Mouse (Mus musculus): Measurements from ENCODE around the gene Lrmda. TPM values are rescaled to one million over a fixed set of nuclear protein-coding genes. Genes with fewer than 3 reads are reported as not detected.
A peak's percentile ranks its signal among the peaks of the same experiment; 100 is the strongest.

Gene Lrmda
- polyA plus RNA-seq (2014; fragmentation: Nextera tagmentation; extraction: Ambion mirVana), result 0.20 and 0.91 TPM in 2 replicates

DNA sequence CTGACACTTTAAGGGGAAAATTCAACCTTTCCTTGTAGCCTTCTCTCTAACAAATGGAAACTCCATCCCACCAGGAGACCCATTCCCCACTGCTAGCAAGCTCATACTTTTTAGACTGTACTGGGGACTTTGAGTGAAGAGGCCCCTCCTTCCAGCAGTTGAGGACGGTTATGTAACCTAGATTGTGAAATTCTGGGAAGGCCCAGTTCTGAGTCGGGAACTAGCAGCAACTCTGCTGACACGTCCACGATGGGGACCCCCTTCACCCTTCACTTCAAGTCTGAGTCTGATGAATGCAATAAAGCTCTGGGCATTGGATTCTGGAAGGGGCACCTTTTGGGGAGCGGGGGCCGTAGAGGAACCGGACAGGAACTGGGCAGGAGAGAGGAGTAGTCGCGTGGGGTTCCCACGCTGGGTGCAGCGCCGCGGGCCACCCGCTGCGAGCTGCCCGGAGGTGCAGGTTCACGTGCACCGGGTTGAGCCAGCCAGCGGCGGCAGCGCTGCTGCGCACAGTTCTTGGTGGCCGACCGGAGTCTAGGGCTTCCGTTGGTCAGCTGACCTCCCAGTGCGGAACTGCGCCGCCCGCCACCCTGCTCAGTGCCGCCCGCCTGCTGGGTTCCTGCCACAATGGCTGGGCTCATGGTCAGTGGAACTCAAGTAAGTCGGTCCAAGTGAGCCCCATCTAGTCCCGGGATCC is at the start of gene Lrmda:
Gene Lrmda, plus strand, starts transcription at position 461 of the 697 bp plus-strand sequence.
- Histone ChIP-seq H3K36me3 (ENCODE audit: control insufficient read depth, insufficient read depth, low read length) (no peaks in the 10 kb centered on the region), H3K9me3 (ENCODE audit: control insufficient read depth, low read length) (no peaks in the 10 kb centered on the region), H3K27ac (ENCODE audit: low read depth, low read length) (no peak within 1 kb of the TSS), H3K27me3 (ENCODE audit: control insufficient read depth, insufficient read depth, low read length) (peaks cover 3% of the 10 kb centered on the region), H3K4me3 (ENCODE audit: low read depth, low read length) (peak within 1 kb of the TSS; percentile 23), H3K4me2 (replicated peaks; ENCODE audit: low read depth, low read length) (peak within 1 kb of the TSS; percentile 52), H3K4me1 (replicated peaks; ENCODE audit: control insufficient read depth, insufficient read depth, low read length) (peaks cover 5% of the 10 kb centered on the region; the same call in 1 of the 2 replicates), H3K9ac (ENCODE audit: low read depth, low read length) (no peak within 1 kb of the TSS)
- ATAC-seq (ENCODE audit: low FRiP score) (peak; percentile 63; the same call in 1 of the 2 replicates), DNase-seq (ENCODE audit: low spot score) (peak; percentile 60)
- 4% methylated on average over 29 of the region's 33 CpGs for WGBS

GRCm38 (mm10) chr14:21981462-21981861 is 38.0 kb upstream of the Lrmda start:
- DNase-seq (ENCODE audit: low spot score), result peak; percentile 91
- Histone ChIP-seq H3K36me3 (ENCODE audit: control insufficient read depth, insufficient read depth, low read length) (0 out of 2 replicates have a peak, but pooled peaks cover 4% of the 10 kb centered on the region), H3K4me3 (ENCODE audit: low read depth, low read length) (peak overlapping the region; percentile 10; the same call in 1 of the 2 replicates), H3K9me3 (ENCODE audit: control insufficient read depth, low read length) (no peaks in the 10 kb centered on the region), H3K27ac (ENCODE audit: low read depth, low read length) (0 out of 2 replicates have a peak overlapping the region, but pooled peaks have one; percentile 14), H3K27me3 (ENCODE audit: control insufficient read depth, insufficient read depth, low read length) (0 out of 2 replicates have a peak, but pooled peaks cover 3% of the 10 kb centered on the region), H3K4me1 (replicated peaks; ENCODE audit: control insufficient read depth, insufficient read depth, low read length) (no peaks in the 10 kb centered on the region; the same call in 1 of the 2 replicates), H3K4me2 (replicated peaks; ENCODE audit: low read depth, low read length) (peak overlapping the region; percentile 27; the same call in 1 of the 2 replicates), H3K9ac (ENCODE audit: low read depth, low read length) (no peak overlapping the region)
- WGBS, result under 1% methylated on average over 19 of the region's 22 CpGs
- peak; percentile 84 for ATAC-seq (ENCODE audit: low FRiP score)

- Histone ChIP-seq H3K4me2 (replicated peaks; ENCODE audit: low read depth, low read length) (peak overlapping the region; percentile 85), H3K4me3 (ENCODE audit: low read depth, low read length) (peak overlapping the region; percentile 52), H3K4me1 (replicated peaks; ENCODE audit: control insufficient read depth, insufficient read depth, low read length) (no peaks in the 10 kb centered on the region; the same call in 1 of the 2 replicates), H3K9me3 (ENCODE audit: control insufficient read depth, low read length) (no peaks in the 10 kb centered on the region), H3K27ac (ENCODE audit: low read depth, low read length) (peak overlapping the region; percentile 83), H3K36me3 (ENCODE audit: control insufficient read depth, insufficient read depth, low read length) (0 out of 2 replicates have a peak, but pooled peaks cover 4% of the 10 kb centered on the region), H3K27me3 (ENCODE audit: control insufficient read depth, insufficient read depth, low read length) (0 out of 2 replicates have a peak, but pooled peaks cover 3% of the 10 kb centered on the region), H3K9ac (ENCODE audit: low read depth, low read length) (peak overlapping the region; percentile 90)
- ATAC-seq (ENCODE audit: low FRiP score), result no peak; the same call in 1 of the 2 replicates
- WGBS, result 3% methylated on average over 14 of the region's 14 CpGs
- DNase-seq (ENCODE audit: low spot score), result peak; percentile 73
Measured at GRCm38 (mm10) chr14:21982096-21982591, 37.4 kb upstream of the Lrmda start.

GRCm38 (mm10) chr14:21982592-21983310 is 36.8 kb upstream of the Lrmda start:
- under 1% methylated on average over 38 of the region's 38 CpGs for WGBS
- Histone ChIP-seq H3K4me1 (replicated peaks; ENCODE audit: control insufficient read depth, insufficient read depth, low read length) (no peaks in the 10 kb centered on the region; the same call in 1 of the 2 replicates), H3K4me2 (replicated peaks; ENCODE audit: low read depth, low read length) (peak overlapping the region; percentile 85)

DNA sequence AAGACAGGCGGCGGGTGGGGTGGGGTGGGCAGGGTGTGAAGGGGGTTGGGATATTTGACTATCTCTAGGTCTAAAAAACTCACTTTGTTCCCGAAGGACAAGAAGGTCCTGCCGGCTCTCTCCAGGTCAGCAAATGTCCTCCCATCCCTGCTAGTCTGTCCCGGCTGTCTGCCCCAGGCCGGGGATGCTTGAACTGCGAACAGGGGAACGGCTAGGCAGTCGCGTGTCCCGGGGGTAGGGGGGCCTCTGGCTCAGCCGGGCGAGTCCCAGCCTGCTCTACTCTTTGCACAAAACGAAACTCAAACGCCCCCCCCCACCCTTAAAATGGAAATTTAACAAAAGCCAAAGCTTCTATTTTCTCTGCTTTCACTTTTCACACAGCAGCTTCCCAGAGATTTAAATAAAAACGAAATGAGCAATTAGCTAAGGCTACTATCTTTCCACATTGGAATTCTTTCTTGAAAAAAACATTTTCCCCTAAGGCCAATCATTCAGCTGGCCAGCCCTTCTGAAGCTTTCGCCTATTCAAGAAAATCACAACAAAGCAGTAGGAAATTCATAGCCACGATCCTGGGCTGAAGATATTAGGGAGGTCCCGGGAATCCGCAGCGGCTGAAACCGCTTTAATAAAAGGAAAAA is 36.1 kb upstream of the Lrmda start:
- Histone ChIP-seq H3K36me3 (ENCODE audit: control insufficient read depth, insufficient read depth, low read length) (0 out of 2 replicates have a peak, but pooled peaks cover 4% of the 10 kb centered on the region), H3K27ac (ENCODE audit: low read depth, low read length) (peak overlapping the region; percentile 83), H3K4me1 (replicated peaks; ENCODE audit: control insufficient read depth, insufficient read depth, low read length) (no peaks in the 10 kb centered on the region; the same call in 1 of the 2 replicates), H3K27me3 (ENCODE audit: control insufficient read depth, insufficient read depth, low read length) (0 out of 2 replicates have a peak, but pooled peaks cover 3% of the 10 kb centered on the region), H3K4me3 (ENCODE audit: low read depth, low read length) (peak overlapping the region; percentile 52), H3K9ac (ENCODE audit: low read depth, low read length) (peak overlapping the region; percentile 90), H3K4me2 (replicated peaks; ENCODE audit: low read depth, low read length) (peak overlapping the region; percentile 85), H3K9me3 (ENCODE audit: control insufficient read depth, low read length) (no peaks in the 10 kb centered on the region)
- under 1% methylated on average over 22 of the region's 22 CpGs for WGBS
- DNase-seq (ENCODE audit: low spot score) (peak; percentile 57), ATAC-seq (ENCODE audit: low FRiP score) (no peak)

More at GRCm38 (mm10) chr14:21982592-21983310, 36.8 kb upstream of the Lrmda start:
- peak overlapping the region; percentile 83 for H3K27ac ChIP-seq (ENCODE audit: low read depth, low read length)
- peak overlapping the region; percentile 90 for H3K9ac ChIP-seq (ENCODE audit: low read depth, low read length)
- DNase-seq (ENCODE audit: low spot score) (peak; percentile 72), ATAC-seq (ENCODE audit: low FRiP score) (no peak)
- H3K9me3 ChIP-seq (ENCODE audit: control insufficient read depth, low read length), result no peaks in the 10 kb centered on the region
- H3K36me3 ChIP-seq (ENCODE audit: control insufficient read depth, insufficient read depth, low read length), result 0 out of 2 replicates have a peak, but pooled peaks cover 4% of the 10 kb centered on the region
- H3K27me3 ChIP-seq (ENCODE audit: control insufficient read depth, insufficient read depth, low read length), result 0 out of 2 replicates have a peak, but pooled peaks cover 3% of the 10 kb centered on the region
- peak overlapping the region; percentile 52 for H3K4me3 ChIP-seq (ENCODE audit: low read depth, low read length)

DNA sequence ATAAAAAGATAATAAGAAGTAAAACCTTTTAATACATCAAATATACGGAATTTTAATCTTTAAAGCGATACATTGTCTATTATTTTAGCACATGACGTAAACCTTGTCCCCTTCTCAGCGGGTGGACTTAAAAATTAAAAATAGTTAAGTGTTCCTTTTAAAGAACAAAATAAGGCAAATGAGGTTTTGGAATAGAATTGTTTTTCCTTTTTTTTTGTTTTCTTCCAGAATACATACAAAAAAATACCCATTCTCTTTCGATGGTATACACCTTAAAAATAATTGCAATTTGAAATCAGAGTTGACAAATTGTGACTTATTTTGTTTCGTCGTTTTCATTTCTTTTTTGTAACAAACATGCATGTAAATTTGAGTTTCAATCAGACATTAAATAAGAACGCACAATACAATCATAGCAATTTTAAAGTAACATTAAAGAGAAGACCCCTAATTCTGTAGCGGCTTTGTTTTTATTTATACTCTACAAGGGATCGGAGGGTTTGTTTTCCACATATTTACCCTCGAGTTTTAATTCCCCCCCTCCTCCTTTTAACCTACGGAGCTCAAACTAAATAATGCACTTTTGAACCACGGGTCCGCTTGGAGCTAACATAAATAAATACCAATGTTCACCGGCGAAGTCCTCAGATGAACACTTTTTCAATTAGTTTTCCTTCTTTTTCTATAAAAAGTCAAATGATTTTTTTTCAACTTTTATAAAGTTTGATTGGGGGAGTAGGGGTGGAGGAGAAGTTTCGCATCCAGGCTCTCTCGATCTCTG is 35.4 kb upstream of the Lrmda start:
- Histone ChIP-seq H3K4me1 (replicated peaks; ENCODE audit: control insufficient read depth, insufficient read depth, low read length) (no peaks in the 10 kb centered on the region; the same call in 1 of the 2 replicates), H3K36me3 (ENCODE audit: control insufficient read depth, insufficient read depth, low read length) (0 out of 2 replicates have a peak, but pooled peaks cover 4% of the 10 kb centered on the region), H3K27ac (ENCODE audit: low read depth, low read length) (peak overlapping the region; percentile 100), H3K4me2 (replicated peaks; ENCODE audit: low read depth, low read length) (peak overlapping the region; percentile 85), H3K4me3 (ENCODE audit: low read depth, low read length) (peak overlapping the region; percentile 94), H3K9me3 (ENCODE audit: control insufficient read depth, low read length) (no peaks in the 10 kb centered on the region), H3K27me3 (ENCODE audit: control insufficient read depth, insufficient read depth, low read length) (0 out of 2 replicates have a peak, but pooled peaks cover 3% of the 10 kb centered on the region), H3K9ac (ENCODE audit: low read depth, low read length) (peak overlapping the region; percentile 98)
- ATAC-seq (ENCODE audit: low FRiP score) (no peak), DNase-seq (ENCODE audit: low spot score) (peak; percentile 49)
- 2% methylated on average over 18 of the region's 18 CpGs for WGBS

GRCm38 (mm10) chr14:21984757-21985425 is 34.6 kb upstream of the Lrmda start:
- Histone ChIP-seq H3K4me1 (replicated peaks; ENCODE audit: control insufficient read depth, insufficient read depth, low read length) (no peaks in the 10 kb centered on the region; the same call in 1 of the 2 replicates), H3K36me3 (ENCODE audit: control insufficient read depth, insufficient read depth, low read length) (0 out of 2 replicates have a peak, but pooled peaks cover 4% of the 10 kb centered on the region), H3K27me3 (ENCODE audit: control insufficient read depth, insufficient read depth, low read length) (0 out of 2 replicates have a peak, but pooled peaks cover 3% of the 10 kb centered on the region), H3K9ac (ENCODE audit: low read depth, low read length) (peak overlapping the region; percentile 98), H3K9me3 (ENCODE audit: control insufficient read depth, low read length) (no peaks in the 10 kb centered on the region), H3K27ac (ENCODE audit: low read depth, low read length) (peak overlapping the region; percentile 100), H3K4me2 (replicated peaks; ENCODE audit: low read depth, low read length) (peak overlapping the region; percentile 83), H3K4me3 (ENCODE audit: low read depth, low read length) (peak overlapping the region; percentile 94)
- under 1% methylated on average over 49 of the region's 49 CpGs for WGBS
- DNase-seq (ENCODE audit: low spot score) (peak; percentile 73), ATAC-seq (ENCODE audit: low FRiP score) (no peak)

Data from hindbrain, embryonic 11.5 days (tissue).